9 mouse cellular contexts compared by ENCODE assay signal in the genomic region with DNA sequence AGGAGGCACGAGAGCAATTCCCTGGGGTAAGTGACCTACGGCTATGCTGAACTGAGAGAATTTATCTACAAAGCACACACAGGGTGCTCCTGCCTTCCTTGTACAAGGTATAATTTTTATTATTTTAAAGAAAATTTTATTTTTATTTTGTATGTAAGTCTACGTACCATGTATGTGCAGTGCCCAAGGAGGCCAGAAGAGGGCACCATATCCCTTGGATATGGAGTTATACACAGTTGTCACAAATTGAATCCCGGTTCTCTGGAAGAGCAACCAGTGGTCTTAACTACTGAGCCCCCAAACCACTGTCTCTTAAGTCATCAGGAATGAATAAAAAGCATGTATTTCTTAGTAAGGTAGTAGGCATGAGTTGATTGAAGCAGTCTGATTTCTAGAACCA. TPM values are rescaled to one million over a fixed set of nuclear protein-coding genes. Genes with fewer than 3 reads are reported as not detected.
DNase-seq lines count a peak whose midpoint lies in the region; TF ChIP-seq lines count a peak whose summit lies in the region.
"Had no signal": no experiment of that assay in that cellular context is flagged by ENCODE, and none has a peak within 500 bp of the region (broad histone marks: within the 10 kb centered on the region; RNA-seq: fewer than 3 reads in every experiment).

No protein-coding gene starts in this region.

- H3K27ac ChIP-seq in gastrocnemius, adult 2 months: no peak overlapping the region

- intact Hi-C loops in gastrocnemius, adult 2 months (cut with DNase I): no loop called here

- H3K4me3 ChIP-seq in gastrocnemius, adult 2 months: no peak overlapping the region

- peak; percentile 47 for DNase-seq in gastrocnemius, adult 2 months
- DNase-seq in gastrocnemius, postnatal 4 days (ENCODE audit: low spot score in 2 of 2): no peak
- peak; percentile 49 for DNase-seq in ovary, postnatal 14 days (ENCODE audit: low spot score)
- no peak for DNase-seq in ovary, postnatal 10 days (ENCODE audit: low spot score)
- peak; percentile 77 for DNase-seq in brain, adult 2 months (ENCODE audit: low read depth, low spot score)
- DNase-seq in kidney, postnatal 36 days: peak; percentile 27 to 78
- DNase-seq in mesoderm, embryonic 11.5 days (ENCODE audit: low read depth, low spot score): peak; percentile 45
- DNase-seq in urinary bladder, adult 2 months (ENCODE audit: low spot score): no peak

- TF ChIP-seq CTCF in gastrocnemius, adult 2 months (IDR thresholded peaks at IDR 0.05): peak; percentile 77

RNA-seq across cellular contexts. Expression of a gene that starts 4.8 kb away (rescaled TPM):
- not detected for total RNA-seq in gastrocnemius, adult 2 months (2021)
- under 1 TPM in 1 of 2 experiments, not detected in 1; 0.70 TPM for total RNA-seq in gastrocnemius, postnatal 4 days (2021)
- not detected in 2 replicates for polyA plus RNA-seq in urinary bladder, adult 2 months (2012; rRNA removed)
- total RNA-seq: hematopoietic stem cell, adult 5-6 weeks had no signal

RNA-seq across cellular contexts. Expression of a gene that starts 26.2 kb away (rescaled TPM):
- under 1 TPM in 1 of 2 experiments, not detected in 1; 0.17 TPM for total RNA-seq in gastrocnemius, adult 2 months (2021)
- total RNA-seq in gastrocnemius, postnatal 4 days (2021): 10 to 100 TPM in 1 of 2 experiments, under 1 TPM in 1; 0.76 to 12.7 TPM
- polyA plus RNA-seq in urinary bladder, adult 2 months (2012; rRNA removed): 0.06 and 0.43 TPM in 2 replicates
- total RNA-seq: hematopoietic stem cell, adult 5-6 weeks had no signal

RNA-seq across cellular contexts. Expression of a gene that starts 28.6 kb away (rescaled TPM):
- total RNA-seq in gastrocnemius, adult 2 months (2021): not detected
- total RNA-seq in gastrocnemius, postnatal 4 days (2021): not detected
- 0.01 TPM in 1 of 2 replicates, not detected in the other for polyA plus RNA-seq in urinary bladder, adult 2 months (2012; rRNA removed)
- total RNA-seq: hematopoietic stem cell, adult 5-6 weeks had no signal

RNA-seq across cellular contexts. Expression of a gene that starts 59.3 kb away (rescaled TPM):
- total RNA-seq in gastrocnemius, adult 2 months (2021): not detected
- total RNA-seq in gastrocnemius, postnatal 4 days (2021): not detected
- polyA plus RNA-seq in urinary bladder, adult 2 months (2012; rRNA removed): not detected in 2 replicates
- total RNA-seq: hematopoietic stem cell, adult 5-6 weeks had no signal

Comparison
In these comparisons a context has a peak if more than half of its experiments do, and no peak if none do; other contexts are left out.
1. DNase-seq: peak in gastrocnemius, adult 2 months (single experiment), ovary, postnatal 14 days (single experiment), brain, adult 2 months (single experiment), kidney, postnatal 36 days (2 of 2) and mesoderm, embryonic 11.5 days (single experiment); none in gastrocnemius, postnatal 4 days (0 of 2), ovary, postnatal 10 days (single experiment) and urinary bladder, adult 2 months (single experiment).